Mouse (Mus musculus): Measurements from ENCODE around the gene Ehhadh. TPM values are rescaled to one million over a fixed set of nuclear protein-coding genes. Genes with fewer than 3 reads are reported as not detected.

Gene Ehhadh
- polyA plus RNA-seq, 1 experiment from 2014 or later, result 2.6 TPM

DNA sequence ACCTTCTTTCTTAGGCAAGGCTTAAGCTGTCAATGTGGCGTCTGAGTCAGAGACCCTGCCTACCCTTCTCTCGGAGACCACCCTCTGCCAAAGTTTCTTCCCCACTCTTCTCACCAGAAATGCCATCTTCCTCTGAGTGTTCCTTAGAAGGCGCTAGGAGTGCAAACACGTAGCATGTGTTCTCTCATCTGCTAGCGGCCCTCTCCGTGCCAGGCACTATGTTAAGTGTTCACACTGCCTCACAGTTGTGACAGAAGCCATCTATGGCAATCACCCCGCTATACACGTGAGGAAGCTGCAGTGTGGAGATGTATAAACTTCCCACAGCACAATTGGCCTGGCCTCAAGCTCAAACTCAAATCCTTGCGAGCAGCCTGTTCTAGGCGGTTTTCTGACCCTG lies 73.1 kb downstream of the Ehhadh start:
- ATAC-seq (ENCODE audit: low FRiP score, low read depth), result no peak
- 85% methylated on average over 10 of the region's 10 CpGs for WGBS
- no peaks in the 10 kb centered on the region for H3K4me1 ChIP-seq

More for the DNA sequence above, 73.1 kb downstream of the Ehhadh start:
- Histone ChIP-seq H3K9me3 (no peaks in the 10 kb centered on the region), H3K36me3 (no peaks in the 10 kb centered on the region), H3K9ac (no peak overlapping the region), H3K27me3 (no peaks in the 10 kb centered on the region), H3K4me3 (no peak overlapping the region), H3K27ac (no peak overlapping the region), H3K4me2 (replicated peaks) (no peak overlapping the region)

Other genes starting within 250 kb of the Ehhadh start
- 24.9 and 26.3 TPM in 2 replicates for gene 2510009E07Rik, start 93.1 kb downstream of the Ehhadh start, polyA plus RNA-seq (2015; fragmentation: Nextera tagmentation; extraction: Ambion mirVana)
- 0.87 and 1.0 TPM in 2 replicates for gene Map3k13, start 6.5 kb upstream of the Ehhadh start, polyA plus RNA-seq (2015; fragmentation: Nextera tagmentation; extraction: Ambion mirVana)
- 34.5 and 35.9 TPM in 2 replicates for gene Tmem41a, start 159.7 kb upstream of the Ehhadh start, polyA plus RNA-seq (2015; fragmentation: Nextera tagmentation; extraction: Ambion mirVana)
- 0.94 and 1.1 TPM in 2 replicates for gene Liph, start 207.9 kb upstream of the Ehhadh start, polyA plus RNA-seq (2015; fragmentation: Nextera tagmentation; extraction: Ambion mirVana)
- gene Senp2, start 221.7 kb upstream of the Ehhadh start, polyA plus RNA-seq (2015; fragmentation: Nextera tagmentation; extraction: Ambion mirVana), result 48.1 and 52.7 TPM in 2 replicates